Mouse (Mus musculus): ENCODE measurements around the gene B230219D22Rik.
A peak's percentile ranks its signal among the peaks of the same experiment; 100 is the strongest.
"Not testable (repeated sequence)": the region's sequence is repeated elsewhere in the genome, so short reads cannot be mapped to it uniquely, and the experiment has no call there.

B230219D22Rik gene

GRCm38 (mm10) chr13:55692535-55693242 is at the start of gene B230219D22Rik:
B230219D22Rik (plus strand) TSS chr13:55693124.
- DNase-seq, result peak; percentile 96

DNA sequence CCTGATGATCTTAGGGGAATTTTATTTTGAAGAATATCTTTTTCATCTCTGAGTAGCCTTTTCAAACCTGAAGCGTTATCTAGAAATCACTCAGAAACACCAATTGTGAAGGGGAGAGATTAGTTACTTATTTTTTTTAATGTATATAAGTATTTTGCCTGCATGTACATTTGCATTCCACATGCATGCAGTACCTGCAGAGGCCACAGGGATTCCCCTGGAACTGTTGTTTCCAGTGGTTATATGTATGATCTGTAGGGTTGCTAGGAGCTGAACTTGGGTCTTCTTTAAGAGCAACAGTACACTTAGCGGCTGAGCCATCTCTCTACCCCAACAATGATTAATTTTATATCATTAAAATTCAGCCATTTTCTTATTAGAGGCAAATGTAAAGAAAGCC is 48.4 kb upstream of the B230219D22Rik start:
- peak; percentile 53 for DNase-seq

GRCm38 (mm10) chr13:55650098-55650497 is 42.8 kb upstream of the B230219D22Rik start:
- DNase-seq, result peak; percentile 7

- no peak for DNase-seq
These were observed 41.9 kb upstream of the B230219D22Rik start for GRCm38 (mm10) chr13:55650980-55651379.

GRCm38 (mm10) chr13:55668550-55668949 is 24.4 kb upstream of the B230219D22Rik start:
- peak; percentile 64 for DNase-seq

- no peak for DNase-seq
These were observed 20.2 kb upstream of the B230219D22Rik start for GRCm38 (mm10) chr13:55672711-55673110.

DNA sequence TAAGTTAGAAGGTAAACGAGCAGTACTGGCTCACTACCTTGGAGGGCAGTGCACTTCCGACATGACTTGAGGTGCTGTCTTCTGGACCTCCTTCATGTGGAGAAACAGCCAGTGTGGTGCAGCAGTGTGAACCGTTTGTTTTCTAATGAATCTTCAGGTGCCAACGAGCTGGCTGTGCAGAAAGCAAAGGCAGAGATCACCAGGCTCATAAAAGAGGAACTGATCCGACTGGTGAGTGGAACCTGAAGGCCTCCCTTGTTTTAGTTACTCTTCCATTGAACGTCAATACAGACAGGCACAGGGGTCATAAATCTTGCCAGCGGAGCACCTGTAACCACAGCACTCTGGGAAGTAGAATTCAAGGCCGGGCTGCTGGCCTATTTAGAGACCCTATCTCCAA is 15.6 kb upstream of the B230219D22Rik start:
- no peak for DNase-seq

DNA sequence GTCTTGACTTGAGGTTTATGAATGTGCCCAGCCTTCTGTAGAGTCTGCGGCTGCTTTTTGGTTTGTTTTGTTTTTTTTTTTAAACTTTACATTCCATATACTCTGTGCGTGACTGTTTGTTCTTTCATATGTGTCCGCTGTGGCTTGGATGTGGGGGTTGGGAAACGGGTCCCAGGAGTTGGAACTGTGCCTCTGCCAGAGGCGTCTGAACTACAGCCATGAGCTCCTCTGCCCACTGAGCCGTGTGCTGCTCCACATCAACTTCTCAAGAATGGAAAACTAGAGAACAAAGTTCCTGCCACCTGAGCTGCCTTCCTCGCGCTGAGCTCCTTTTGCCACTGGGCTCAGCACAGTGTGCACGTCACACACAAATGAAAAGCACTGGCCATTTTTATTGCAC is 10.7 kb upstream of the B230219D22Rik start:
- no peak for DNase-seq

DNA sequence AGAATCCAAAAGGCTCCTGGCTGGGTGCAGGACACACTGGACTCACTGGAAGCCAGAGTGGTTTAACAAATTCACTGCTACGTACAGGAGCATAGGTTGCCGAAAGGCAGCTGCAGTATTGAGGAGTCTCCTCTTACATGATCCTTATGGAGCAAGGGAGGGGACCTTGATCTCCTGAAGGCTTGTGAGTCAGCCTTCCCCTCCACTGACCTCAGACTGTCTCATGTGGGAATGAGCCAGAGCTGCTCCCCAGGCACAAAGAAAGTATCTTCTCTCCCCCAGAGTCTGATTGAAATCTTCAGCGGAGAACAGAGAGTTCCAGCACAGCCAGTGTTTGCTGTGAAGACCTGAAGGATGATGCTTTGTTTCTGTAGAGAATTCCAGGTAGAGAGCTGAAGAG is 9.3 kb upstream of the B230219D22Rik start:
- DNase-seq, result no peak

DNA sequence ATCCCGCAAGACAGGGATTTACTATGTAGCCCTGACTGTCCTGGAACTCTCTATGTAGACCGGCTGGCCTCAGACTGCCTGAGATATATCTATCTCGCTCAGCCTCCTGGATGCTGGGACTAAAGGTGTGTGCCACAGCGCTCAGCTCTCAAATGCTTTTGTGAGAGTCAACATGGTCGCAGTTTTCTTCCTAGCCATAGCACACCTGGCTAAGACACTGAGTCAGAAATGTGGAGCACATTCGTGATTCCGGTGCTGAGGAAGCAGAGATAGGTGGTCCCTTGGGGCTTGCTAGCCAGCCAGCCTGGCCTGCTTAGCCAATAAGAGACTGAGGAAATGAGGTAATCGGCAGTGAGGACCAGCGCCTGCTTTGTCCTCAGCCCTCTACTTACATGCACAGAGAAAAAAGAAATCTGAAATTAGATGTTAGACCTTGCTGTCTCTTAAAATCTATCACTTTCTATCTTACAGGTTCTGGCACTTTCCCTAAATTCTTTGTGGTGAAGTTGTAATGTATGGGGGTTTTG is 6.8 kb upstream of the B230219D22Rik start:
- peak; percentile 43 for DNase-seq

DNA sequence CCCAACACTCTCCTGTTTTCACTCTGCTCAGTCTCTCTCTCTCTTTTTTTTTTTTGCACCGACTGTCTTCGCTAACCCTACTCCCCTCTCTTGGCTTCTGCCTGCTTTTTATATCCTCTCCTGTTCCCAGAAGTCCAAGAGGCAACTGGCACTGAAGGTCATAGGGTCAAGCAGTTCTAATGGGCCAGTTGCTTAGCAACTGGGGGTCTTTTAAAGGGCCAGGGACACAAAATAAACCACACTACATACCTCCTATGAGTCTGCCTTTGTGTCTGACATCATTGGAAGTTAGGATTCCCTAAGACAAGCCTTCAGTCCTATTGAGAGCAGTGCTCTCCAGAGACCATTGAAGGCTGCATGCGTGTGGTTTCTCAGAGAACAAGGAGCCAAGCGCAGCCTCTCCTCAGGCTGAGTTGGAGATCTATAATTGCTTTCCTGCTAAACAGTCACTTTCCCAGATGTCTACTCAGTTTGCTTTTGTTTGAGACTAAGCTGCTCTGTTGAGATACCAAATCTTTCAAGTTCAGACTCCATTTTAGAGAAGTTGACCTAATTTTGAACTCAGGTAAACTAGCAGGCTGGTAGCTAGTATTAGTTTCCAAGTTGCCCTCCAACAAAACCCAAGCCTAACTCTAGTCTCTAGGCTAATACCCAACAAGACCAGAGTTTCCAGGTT is 4.9 kb upstream of the B230219D22Rik start:
- DNase-seq, result peak; percentile 80

GRCm38 (mm10) chr13:55693243-55693721 is 358 bp downstream of the B230219D22Rik start:
- peak; percentile 71 for DNase-seq

DNA sequence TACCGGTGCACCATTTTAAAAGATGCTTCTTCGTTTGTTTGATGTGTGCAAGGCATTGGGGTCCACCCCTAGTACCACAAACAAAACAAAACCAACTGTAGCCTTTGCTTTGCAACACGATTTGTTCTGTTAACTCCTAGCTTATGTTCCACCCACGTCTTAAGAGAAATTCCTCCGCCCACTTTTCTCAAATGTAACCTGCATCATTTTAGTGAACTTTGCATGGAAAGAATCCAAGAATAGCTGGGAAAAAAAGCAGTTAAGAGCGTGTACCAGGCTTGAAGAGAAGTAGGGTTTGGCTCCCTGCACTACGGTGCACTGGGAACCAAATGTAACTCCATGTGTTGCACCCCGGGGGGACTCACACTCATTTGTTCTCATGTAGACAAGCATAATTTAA is 1.2 kb downstream of the B230219D22Rik start:
- DNase-seq, result no peak

- DNase-seq, result not testable (repeated sequence)
These were observed 3.1 kb downstream of the B230219D22Rik start for GRCm38 (mm10) chr13:55695989-55696388.

GRCm38 (mm10) chr13:55704301-55704700 is 11.4 kb downstream of the B230219D22Rik start:
- DNase-seq, result no peak

- DNase-seq, result no peak
These were observed 19.9 kb downstream of the B230219D22Rik start for GRCm38 (mm10) chr13:55712846-55713245.

DNA sequence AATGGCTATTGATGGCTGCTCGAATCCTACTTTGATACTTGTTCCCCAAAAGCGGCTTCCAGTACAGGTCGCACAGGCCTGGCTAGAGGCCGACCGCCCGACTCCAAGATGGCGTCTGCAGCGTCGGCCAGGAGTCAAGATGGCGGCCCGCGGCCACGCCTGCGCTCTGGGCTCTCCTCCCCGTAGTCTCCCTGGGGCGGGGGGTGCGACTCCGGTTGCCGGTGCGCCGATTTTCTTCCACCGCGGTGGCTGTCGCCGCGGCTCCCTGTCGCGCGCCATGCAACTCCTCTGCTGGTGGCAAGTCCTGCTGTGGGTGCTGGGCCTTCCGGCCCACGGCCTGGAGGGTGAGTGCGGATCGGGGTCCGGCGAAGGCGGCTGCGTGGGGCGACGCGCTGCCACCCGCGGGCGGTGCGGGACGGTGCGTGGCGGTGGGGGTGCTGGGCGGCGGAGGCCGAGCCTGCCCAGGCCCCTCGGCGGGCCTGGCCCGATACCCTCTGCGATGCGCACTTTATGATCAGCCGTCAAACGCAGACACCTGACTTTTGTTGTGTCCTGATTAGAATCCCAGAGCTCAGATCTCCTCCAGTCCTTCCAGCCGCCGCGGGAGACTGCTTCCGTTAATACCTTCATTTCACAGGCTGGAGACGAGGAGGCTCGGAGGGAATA is 21.7 kb downstream of the B230219D22Rik start, which contains the start of gene Txndc15:
Gene Txndc15, plus strand, starts transcription at position 150 of the 666 bp plus-strand sequence.
- DNase-seq, result peak; percentile 93

DNA sequence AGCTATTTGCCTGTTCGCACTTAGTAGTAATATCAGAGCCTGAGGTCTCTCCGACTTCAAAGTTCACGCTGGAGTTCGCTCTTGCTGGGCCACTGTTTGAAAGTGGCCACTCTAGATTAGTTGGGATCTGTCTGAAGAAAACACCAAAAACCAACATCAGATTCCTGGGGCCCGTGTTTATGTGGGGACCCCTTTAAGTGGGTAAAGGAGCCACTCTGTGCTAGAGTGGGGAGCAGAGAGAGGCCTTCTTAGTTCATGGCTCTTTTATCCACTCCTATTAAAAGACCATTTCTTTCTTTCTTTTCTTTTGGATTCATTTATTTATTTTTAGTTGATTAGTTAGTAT is 22.2 kb downstream of the B230219D22Rik start:
- DNase-seq, result no peak

- DNase-seq, result no peak
These were observed 23.1 kb downstream of the B230219D22Rik start for GRCm38 (mm10) chr13:55715908-55716510.

- no peak for DNase-seq
These were observed 28.6 kb downstream of the B230219D22Rik start for GRCm38 (mm10) chr13:55721516-55721915.

GRCm38 (mm10) chr13:55721995-55722394 is 29.1 kb downstream of the B230219D22Rik start:
- no peak for DNase-seq

- peak; percentile 10 for DNase-seq
These were observed 33.7 kb downstream of the B230219D22Rik start for GRCm38 (mm10) chr13:55726598-55727119.
